Mouse (Mus musculus): Measurements from ENCODE around the gene Eno1. TPM values are rescaled to one million over a fixed set of nuclear protein-coding genes. Genes with fewer than 3 reads are reported as not detected.

The Eno1 gene
- total and polyA plus RNA-seq, 3 experiments: 705 to 1,939 (median 864) TPM

GRCm38 (mm10) chr4:150237636-150238361 lies 1.3 kb downstream of the Eno1 start:
- Histone ChIP-seq H3K9me3 (replicated peaks) (no peaks in the 10 kb centered on the region), H3K4me3 (ENCODE audit: low read depth, low read length) (peak overlapping the region; percentile 99), H3K36me3 (replicated peaks) (peaks cover 47% of the 10 kb centered on the region), H3K4me1 (ENCODE audit: insufficient read depth, low read depth, low read length) (peaks cover 62% of the 10 kb centered on the region), H3K27me3 (ENCODE audit: insufficient read depth, low read length) (no peaks in the 10 kb centered on the region)
- TF ChIP-seq POLR2AphosphoS5 (IDR thresholded peaks at IDR 0.05; ENCODE audit: insufficient replicate concordance, low read depth, low read length) (no peak; the same call in 1 of the 2 replicates), CTCF (IDR thresholded peaks at IDR 0.05; ENCODE audit: low read depth, low read length) (no peak), GATA1 (IDR thresholded peaks at IDR 0.05; ENCODE audit: borderline replicate concordance, low read length) (no peak), GATA2 (IDR thresholded peaks at IDR 0.05; ENCODE audit: borderline replicate concordance, low read depth, low read length) (no peak), TAL1 (conservative IDR thresholded peaks at IDR 0.05; ENCODE audit: low read depth, low read length) (no peak)
- DNase-seq (ENCODE audit: low spot score) (no peak), ATAC-seq (ENCODE audit: extremely low read depth, insufficient number of reproducible peaks, low FRiP score, poor library complexity, severe bottlenecking) (no peak)

GRCm38 (mm10) chr4:150238433-150239086 lies 2.0 kb downstream of the Eno1 start:
- no peak for DNase-seq (ENCODE audit: low spot score)
- peak overlapping the region; percentile 99 for H3K4me3 ChIP-seq (ENCODE audit: low read depth, low read length)
- ATAC-seq (ENCODE audit: extremely low read depth, insufficient number of reproducible peaks, low FRiP score, poor library complexity, severe bottlenecking): no peak
- TF ChIP-seq GATA2 (IDR thresholded peaks at IDR 0.05; ENCODE audit: borderline replicate concordance, low read depth, low read length) (no peak), POLR2AphosphoS5 (IDR thresholded peaks at IDR 0.05; ENCODE audit: insufficient replicate concordance, low read depth, low read length) (no peak), GATA1 (IDR thresholded peaks at IDR 0.05; ENCODE audit: borderline replicate concordance, low read length) (no peak), TAL1 (conservative IDR thresholded peaks at IDR 0.05; ENCODE audit: low read depth, low read length) (no peak), CTCF (IDR thresholded peaks at IDR 0.05; ENCODE audit: low read depth, low read length) (no peak)
- no peaks in the 10 kb centered on the region for H3K27me3 ChIP-seq (ENCODE audit: insufficient read depth, low read length)
- H3K4me1 ChIP-seq (ENCODE audit: insufficient read depth, low read depth, low read length): peaks cover 70% of the 10 kb centered on the region
- peaks cover 55% of the 10 kb centered on the region for H3K36me3 ChIP-seq (replicated peaks)
- H3K9me3 ChIP-seq (replicated peaks): no peaks in the 10 kb centered on the region

GRCm38 (mm10) chr4:150239087-150239480 lies 2.6 kb downstream of the Eno1 start:
- H3K36me3 ChIP-seq (replicated peaks): peaks cover 60% of the 10 kb centered on the region
- ATAC-seq (ENCODE audit: extremely low read depth, insufficient number of reproducible peaks, low FRiP score, poor library complexity, severe bottlenecking) (no peak), DNase-seq (ENCODE audit: low spot score) (no peak)
- no peak for TF ChIP-seq GATA2 (IDR thresholded peaks at IDR 0.05; ENCODE audit: borderline replicate concordance, low read depth, low read length)
- TF ChIP-seq POLR2AphosphoS5 (IDR thresholded peaks at IDR 0.05; ENCODE audit: insufficient replicate concordance, low read depth, low read length): no peak
- TF ChIP-seq GATA1 (IDR thresholded peaks at IDR 0.05; ENCODE audit: borderline replicate concordance, low read length): no peak
- no peak for TF ChIP-seq CTCF (IDR thresholded peaks at IDR 0.05; ENCODE audit: low read depth, low read length)
- H3K27me3 ChIP-seq (ENCODE audit: insufficient read depth, low read length): no peaks in the 10 kb centered on the region
- H3K4me3 ChIP-seq (ENCODE audit: low read depth, low read length): peak overlapping the region; percentile 99
- H3K4me1 ChIP-seq (ENCODE audit: insufficient read depth, low read depth, low read length): peaks cover 75% of the 10 kb centered on the region
- no peaks in the 10 kb centered on the region for H3K9me3 ChIP-seq (replicated peaks)

GRCm38 (mm10) chr4:150239503-150239902 lies 3.0 kb downstream of the Eno1 start:
- H3K4me3 ChIP-seq (ENCODE audit: low read depth, low read length): peak overlapping the region; percentile 99
- H3K4me1 ChIP-seq (ENCODE audit: insufficient read depth, low read depth, low read length): peaks cover 75% of the 10 kb centered on the region
- peaks cover 64% of the 10 kb centered on the region for H3K36me3 ChIP-seq (replicated peaks)
- no peaks in the 10 kb centered on the region for H3K27me3 ChIP-seq (ENCODE audit: insufficient read depth, low read length)
- DNase-seq (ENCODE audit: low spot score) (no peak), ATAC-seq (ENCODE audit: extremely low read depth, insufficient number of reproducible peaks, low FRiP score, poor library complexity, severe bottlenecking) (no peak)
- TF ChIP-seq CTCF (IDR thresholded peaks at IDR 0.05; ENCODE audit: low read depth, low read length) (no peak), TAL1 (conservative IDR thresholded peaks at IDR 0.05; ENCODE audit: low read depth, low read length) (no peak), POLR2AphosphoS5 (IDR thresholded peaks at IDR 0.05; ENCODE audit: insufficient replicate concordance, low read depth, low read length) (no peak), GATA2 (IDR thresholded peaks at IDR 0.05; ENCODE audit: borderline replicate concordance, low read depth, low read length) (no peak), GATA1 (IDR thresholded peaks at IDR 0.05; ENCODE audit: borderline replicate concordance, low read length) (no peak)
- H3K9me3 ChIP-seq (replicated peaks): no peaks in the 10 kb centered on the region

GRCm38 (mm10) chr4:150239951-150240368 lies 3.4 kb downstream of the Eno1 start:
- Histone ChIP-seq H3K9me3 (replicated peaks) (no peaks in the 10 kb centered on the region), H3K36me3 (replicated peaks) (peaks cover 69% of the 10 kb centered on the region), H3K27me3 (ENCODE audit: insufficient read depth, low read length) (no peaks in the 10 kb centered on the region), H3K4me1 (ENCODE audit: insufficient read depth, low read depth, low read length) (peaks cover 75% of the 10 kb centered on the region), H3K4me3 (ENCODE audit: low read depth, low read length) (peak overlapping the region; percentile 99)
- TF ChIP-seq CTCF (IDR thresholded peaks at IDR 0.05; ENCODE audit: low read depth, low read length) (peak; percentile 91), TAL1 (conservative IDR thresholded peaks at IDR 0.05; ENCODE audit: low read depth, low read length) (no peak)
- peak; percentile 43 for ATAC-seq (ENCODE audit: extremely low read depth, insufficient number of reproducible peaks, low FRiP score, poor library complexity, severe bottlenecking)
- DNase-seq (ENCODE audit: low spot score): peak; percentile 64

GRCm38 (mm10) chr4:150240381-150240886 lies 3.9 kb downstream of the Eno1 start:
- Histone ChIP-seq H3K9me3 (replicated peaks) (no peaks in the 10 kb centered on the region), H3K27me3 (ENCODE audit: insufficient read depth, low read length) (no peaks in the 10 kb centered on the region), H3K4me1 (ENCODE audit: insufficient read depth, low read depth, low read length) (peaks cover 71% of the 10 kb centered on the region), H3K36me3 (replicated peaks) (peaks cover 73% of the 10 kb centered on the region), H3K4me3 (ENCODE audit: low read depth, low read length) (peak overlapping the region; percentile 68)
- TF ChIP-seq GATA2 (IDR thresholded peaks at IDR 0.05; ENCODE audit: borderline replicate concordance, low read depth, low read length): no peak
- TF ChIP-seq TAL1 (conservative IDR thresholded peaks at IDR 0.05; ENCODE audit: low read depth, low read length): no peak
- no peak for ATAC-seq (ENCODE audit: extremely low read depth, insufficient number of reproducible peaks, low FRiP score, poor library complexity, severe bottlenecking)
- no peak for DNase-seq (ENCODE audit: low spot score)

Measured in G1E (cell line).